Mouse (Mus musculus): Measurements from ENCODE around the gene Myo18a.

GRCm38 (mm10) chr11:77782104-77782815 is 19.2 kb downstream of the Myo18a start:
- TF ChIP-seq EP300 (optimal IDR thresholded peaks at IDR 0.05): no peak
- no peak for TF ChIP-seq CTCF (IDR thresholded peaks at IDR 0.05; ENCODE audit: low read depth)
